8 mouse cellular contexts compared by ENCODE assay signal in the genomic region with DNA sequence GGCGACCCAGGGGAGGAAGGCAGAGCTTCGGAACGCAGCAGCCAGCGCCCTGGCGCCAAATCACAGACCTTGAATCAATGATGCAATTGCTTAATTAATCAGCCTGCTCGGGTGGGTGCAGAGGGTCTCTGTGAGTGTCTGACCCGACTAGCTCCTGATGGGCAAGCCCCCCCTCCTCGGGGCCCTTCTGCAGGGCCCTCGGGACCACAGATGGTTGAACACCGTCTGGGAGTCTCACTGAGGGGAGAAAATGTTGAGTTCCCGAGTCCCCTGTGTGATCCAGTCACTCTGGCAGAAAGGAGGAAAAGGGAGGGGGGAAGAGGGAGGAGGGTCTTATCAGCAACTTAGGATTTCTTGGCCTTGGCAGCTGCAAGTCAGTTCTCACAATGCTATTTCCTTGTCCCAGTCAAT.
DNase-seq lines count a peak whose midpoint lies in the region; ATAC-seq lines count a peak whose summit lies in the region.

No protein-coding gene starts in this region.

- no peaks in the 10 kb centered on the region for H3K36me3 ChIP-seq in forebrain, embryonic 11.5 days (ENCODE audit: control insufficient read depth, insufficient read depth, low read length)
- peaks cover 15% of the 10 kb centered on the region for H3K36me3 ChIP-seq in hindbrain, embryonic 10.5 days
- H3K36me3 ChIP-seq in midbrain, embryonic 12.5 days = peaks cover 4% of the 10 kb centered on the region; the same call in 1 of the 2 replicates

- peak; percentile 63 for DNase-seq in embryo, embryonic 11 days
- DNase-seq in forebrain, embryonic 11.5 days (ENCODE audit: low spot score) = peak; percentile 68
- peak; percentile 44 for DNase-seq in hindbrain, embryonic 10.5 days (ENCODE audit: low spot score)
- no peak for DNase-seq in left cerebral cortex, adult 18-20 months (ENCODE audit: low spot score in 2 of 2)
- DNase-seq in left cerebral cortex, adult 9 months (ENCODE audit: low spot score in 2 of 2) = no peak
- DNase-seq in spleen, adult 12 weeks (ENCODE audit: low spot score) = no peak
- DNase-seq in cerebellum, adult 18-20 months = no peak

- H3K4me2 ChIP-seq in forebrain, embryonic 11.5 days (ENCODE audit: low read depth, low read length, severe bottlenecking) = peak overlapping the region; percentile 41
- H3K4me2 ChIP-seq in midbrain, embryonic 12.5 days (replicated peaks) = peak overlapping the region; percentile 33

- H3K9ac ChIP-seq in forebrain, embryonic 11.5 days (ENCODE audit: low read length) = peak overlapping the region; percentile 50
- peak overlapping the region; percentile 34; the same call in 1 of the 2 replicates for H3K9ac ChIP-seq in midbrain, embryonic 12.5 days (replicated peaks)

- ATAC-seq in forebrain, embryonic 11.5 days (replicated peaks; ENCODE audit: low FRiP score) = no peak
- ATAC-seq in midbrain, embryonic 12.5 days (ENCODE audit: low FRiP score, low read depth) = no peak

- H3K4me3 ChIP-seq in forebrain, embryonic 11.5 days (ENCODE audit: low read depth, low read length) = no peak overlapping the region
- H3K4me3 ChIP-seq in hindbrain, embryonic 10.5 days = peak overlapping the region; percentile 36
- no peak overlapping the region for H3K4me3 ChIP-seq in midbrain, embryonic 12.5 days

- H3K27me3 ChIP-seq in forebrain, embryonic 11.5 days (ENCODE audit: control insufficient read depth, insufficient read depth, low read length) = no peaks in the 10 kb centered on the region
- no peaks in the 10 kb centered on the region for H3K27me3 ChIP-seq in hindbrain, embryonic 10.5 days (ENCODE audit: insufficient read depth, poor library complexity, severe bottlenecking)
- H3K27me3 ChIP-seq in midbrain, embryonic 12.5 days = no peaks in the 10 kb centered on the region

- H3K9me3 ChIP-seq in forebrain, embryonic 11.5 days (ENCODE audit: control insufficient read depth, low read length) = no peaks in the 10 kb centered on the region
- no peaks in the 10 kb centered on the region for H3K9me3 ChIP-seq in hindbrain, embryonic 10.5 days
- no peaks in the 10 kb centered on the region for H3K9me3 ChIP-seq in midbrain, embryonic 12.5 days

- H3K4me1 ChIP-seq in forebrain, embryonic 11.5 days (replicated peaks; ENCODE audit: control insufficient read depth, insufficient read depth, low read length) = peaks cover 74% of the 10 kb centered on the region
- peaks cover 92% of the 10 kb centered on the region for H3K4me1 ChIP-seq in hindbrain, embryonic 10.5 days (replicated peaks)
- peaks cover 85% of the 10 kb centered on the region for H3K4me1 ChIP-seq in midbrain, embryonic 12.5 days

- WGBS in forebrain, embryonic 11.5 days = under 1% methylated on average over 11 of the region's 11 CpGs
- under 1% methylated on average over 11 of the region's 11 CpGs for WGBS in hindbrain, embryonic 10.5 days
- WGBS in midbrain, embryonic 12.5 days = 1% methylated on average over 11 of the region's 11 CpGs

- peak overlapping the region; percentile 94 for H3K27ac ChIP-seq in forebrain, embryonic 11.5 days (ENCODE audit: low read depth, low read length)
- peak overlapping the region; percentile 94 for H3K27ac ChIP-seq in hindbrain, embryonic 10.5 days
- peak overlapping the region; percentile 86 for H3K27ac ChIP-seq in midbrain, embryonic 12.5 days (replicated peaks)

Comparison
In these comparisons a context has a peak if more than half of its experiments do, and no peak if none do; other contexts are left out.
1. DNase-seq: peak in embryo, embryonic 11 days (single experiment), forebrain, embryonic 11.5 days (single experiment) and hindbrain, embryonic 10.5 days (single experiment); none in left cerebral cortex, adult 18-20 months (0 of 2), left cerebral cortex, adult 9 months (0 of 2), spleen, adult 12 weeks (single experiment) and cerebellum, adult 18-20 months (0 of 2).
2. Peak in every context shown above with its lines, with median percentiles within 50 percentile points of each other: H3K27ac ChIP-seq.